Mouse (Mus musculus) effector memory CD4-positive, alpha-beta T cell, adult 5 months (primary cell): ENCODE results near the gene Gm8693. TPM values are rescaled to one million over a fixed set of nuclear protein-coding genes. Genes with fewer than 3 reads are reported as not detected.

Source experiments
- polyA plus RNA-seq: library from polyadenylated mRNA; unstranded; fragments of 100-300 nt; shearing (Covaris generic); gene quantifications from one replicate; pipeline ENCODE4 v1.2.1, GENCODE M21; 2017

The Gm8693 gene
- polyA plus RNA-seq = not detected

DNA sequence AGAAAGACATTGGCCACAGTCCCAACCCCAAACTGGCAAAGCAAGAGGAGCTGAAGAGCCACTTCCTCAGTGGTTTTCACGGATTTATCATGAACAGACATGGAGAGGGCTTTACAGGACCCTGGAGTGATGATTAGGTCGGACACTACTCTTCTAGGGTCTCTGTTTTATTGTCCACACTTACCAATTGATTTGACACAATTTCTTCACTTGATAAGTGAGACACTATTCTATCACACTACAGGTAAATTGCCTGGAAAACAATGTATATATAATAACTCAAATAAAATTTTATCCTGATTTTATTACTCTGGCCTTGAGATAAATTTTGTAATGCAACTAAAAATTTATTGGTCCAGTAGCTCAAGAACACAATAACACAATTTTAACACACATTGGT lies at the start of gene Gm8693:
Gene Gm8693 (minus strand): TSS at position 101 of the 400 bp plus-strand sequence.

DNA sequence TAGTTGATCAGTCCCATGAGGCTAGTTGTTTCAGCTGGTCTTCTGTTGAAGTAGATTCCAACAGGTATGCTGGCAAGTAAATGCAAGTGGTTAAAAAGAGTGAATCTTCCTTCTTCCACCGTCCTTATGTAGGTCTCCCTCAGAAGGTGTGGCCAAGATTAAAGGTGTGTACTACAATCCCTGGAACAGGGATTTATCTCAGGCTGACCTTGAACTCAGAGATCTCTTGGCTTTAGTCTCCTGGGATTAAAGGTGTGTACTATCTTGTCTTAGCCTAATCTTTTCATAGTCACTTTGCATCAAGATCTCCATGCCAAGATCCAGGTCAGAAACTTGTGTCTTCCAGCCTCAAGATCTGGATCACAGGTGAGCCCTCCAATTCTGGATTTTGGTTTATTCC lies 27.5 kb upstream of the Gm8693 start, which contains the start of gene Gm4567:
Gene Gm4567 (minus strand): TSS at position 101 of the 400 bp plus-strand sequence.

DNA sequence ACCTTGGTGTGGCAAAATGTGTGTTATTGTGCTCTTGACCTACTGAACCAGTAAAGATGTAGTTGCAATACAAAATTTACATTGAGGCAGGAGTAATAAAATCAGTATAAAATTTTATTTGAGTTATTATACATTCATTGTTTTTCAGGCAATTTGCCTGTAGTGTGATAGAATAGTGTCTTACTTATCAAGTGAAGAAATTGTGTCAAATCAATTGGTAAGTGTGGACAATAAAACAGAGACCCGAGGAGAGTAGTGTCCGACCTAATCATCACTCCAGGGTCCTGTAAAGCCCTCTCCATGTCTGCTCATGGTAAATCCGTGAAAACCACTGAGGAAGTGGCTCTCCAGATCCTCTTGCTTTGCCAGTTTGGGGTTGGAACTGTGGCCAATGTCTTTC lies 34.4 kb downstream of the Gm8693 start, which contains the start of gene Vmn1r155:
Gene Vmn1r155 (plus strand): TSS at position 301 of the 400 bp plus-strand sequence.

Other genes starting within 250 kb of the Gm8693 start
- 0.65 TPM for gene Gm10665, start 228.2 kb downstream of the Gm8693 start, polyA plus RNA-seq
- gene Vmn1r151, start 192.6 kb downstream of the Gm8693 start, polyA plus RNA-seq = not detected
- gene Vmn1r152, start 169.3 kb downstream of the Gm8693 start, polyA plus RNA-seq = 1.1 TPM
- not detected for gene Gm8677, start 157.4 kb downstream of the Gm8693 start, polyA plus RNA-seq
- gene Gm4201, start 127.0 kb downstream of the Gm8693 start, polyA plus RNA-seq = not detected
- gene Gm4565, start 104.2 kb downstream of the Gm8693 start, polyA plus RNA-seq = not detected
- 0.67 TPM for gene Vmn1r155, start 34.3 kb downstream of the Gm8693 start, polyA plus RNA-seq
- gene Gm4567, start 27.4 kb upstream of the Gm8693 start, polyA plus RNA-seq = not detected
- not detected for gene Vmn1r157, start 69.4 kb upstream of the Gm8693 start, polyA plus RNA-seq
- not detected for gene Vmn1r158, start 98.5 kb upstream of the Gm8693 start, polyA plus RNA-seq
- gene Vmn1r159, start 151.3 kb upstream of the Gm8693 start, polyA plus RNA-seq = not detected
- gene Vmn1r160, start 178.9 kb upstream of the Gm8693 start, polyA plus RNA-seq = not detected